In the genomic region with DNA sequence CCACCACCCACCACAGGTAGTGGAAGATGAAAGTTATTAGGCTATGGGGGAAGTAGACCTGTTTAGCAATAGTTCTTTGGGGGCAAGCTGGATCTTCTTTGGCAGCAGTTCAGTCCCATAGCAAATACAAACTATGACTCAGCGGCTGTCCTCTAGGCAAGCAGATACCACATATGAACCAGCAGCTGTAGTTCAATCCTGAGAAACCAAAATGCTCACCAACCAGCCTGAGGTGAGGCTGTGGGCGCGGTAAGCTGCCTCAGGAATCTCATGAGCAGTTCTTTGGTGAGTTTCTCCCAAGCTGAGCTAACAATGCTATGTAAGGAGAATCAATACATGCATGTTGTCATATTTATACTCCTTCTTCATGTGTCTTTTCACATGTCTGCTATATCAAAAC, we compare ENCODE assay signal across 22 mouse cellular contexts.
"Had no signal": no experiment of that assay in that cellular context is flagged by ENCODE, and none has a peak within 500 bp of the region (broad histone marks: within the 10 kb centered on the region; RNA-seq: fewer than 3 reads in every experiment).

No protein-coding gene starts in this region.

- DNase-seq: gastrocnemius, postnatal 25 days; heart, adult 18-20 months; heart, postnatal 10 days; kidney, adult 11 months; kidney, adult 2 months; kidney, adult 9 months; kidney, postnatal 14 days; kidney, postnatal 36 days; layer of hippocampus, adult 9-11 months; layer of hippocampus, postnatal 36 days; left cerebral cortex, postnatal 4 days; liver, embryonic 13.5 days had no signal

- H3K4me1 ChIP-seq: hindbrain, embryonic 13.5 days; hindbrain, embryonic 15.5 days; kidney, embryonic 15.5 days; limb, embryonic 13.5 days; limb, embryonic 15.5 days; liver, embryonic 13.5 days had no signal

- H3K9me3 ChIP-seq: hindbrain, embryonic 13.5 days; hindbrain, embryonic 15.5 days; kidney, embryonic 15.5 days; limb, embryonic 13.5 days; limb, embryonic 15.5 days; liver, embryonic 13.5 days; liver, embryonic 15.5 days had no signal

- H3K9ac ChIP-seq: hindbrain, embryonic 13.5 days; hindbrain, embryonic 15.5 days; kidney, embryonic 15.5 days; limb, embryonic 13.5 days; limb, embryonic 15.5 days; liver, embryonic 13.5 days; liver, embryonic 15.5 days had no signal

- H3K4me2 ChIP-seq: heart, embryonic 11.5 days; hindbrain, embryonic 13.5 days; hindbrain, embryonic 15.5 days; kidney, embryonic 15.5 days; limb, embryonic 13.5 days; limb, embryonic 15.5 days; liver, embryonic 13.5 days; liver, embryonic 15.5 days had no signal

- H3K4me3 ChIP-seq: hindbrain, embryonic 13.5 days; hindbrain, embryonic 15.5 days; kidney, embryonic 15.5 days; limb, embryonic 13.5 days; limb, embryonic 15.5 days; liver, embryonic 13.5 days; liver, embryonic 15.5 days had no signal

- H3K36me3 ChIP-seq: hindbrain, embryonic 13.5 days; hindbrain, embryonic 15.5 days; liver, embryonic 13.5 days; liver, embryonic 15.5 days had no signal

- ATAC-seq: hindbrain, postnatal 0 days; intestine, embryonic 16.5 days had no signal

- H3K27me3 ChIP-seq: hindbrain, embryonic 13.5 days; hindbrain, embryonic 15.5 days; kidney, embryonic 15.5 days; limb, embryonic 13.5 days; limb, embryonic 15.5 days; liver, embryonic 13.5 days; liver, embryonic 15.5 days had no signal

- H3K27ac ChIP-seq: hindbrain, embryonic 13.5 days; hindbrain, embryonic 15.5 days; hindbrain, postnatal 0 days; kidney, embryonic 15.5 days; kidney, postnatal 0 days; limb, embryonic 13.5 days; limb, embryonic 15.5 days; liver, embryonic 13.5 days; liver, embryonic 15.5 days had no signal
